Mouse (Mus musculus): Measurements from ENCODE around the gene Flt3. TPM values are rescaled to one million over a fixed set of nuclear protein-coding genes. Genes with fewer than 3 reads are reported as not detected.

Flt3 gene
- polyA plus RNA-seq, 2 experiments, result 0.21 to 0.28 TPM

DNA sequence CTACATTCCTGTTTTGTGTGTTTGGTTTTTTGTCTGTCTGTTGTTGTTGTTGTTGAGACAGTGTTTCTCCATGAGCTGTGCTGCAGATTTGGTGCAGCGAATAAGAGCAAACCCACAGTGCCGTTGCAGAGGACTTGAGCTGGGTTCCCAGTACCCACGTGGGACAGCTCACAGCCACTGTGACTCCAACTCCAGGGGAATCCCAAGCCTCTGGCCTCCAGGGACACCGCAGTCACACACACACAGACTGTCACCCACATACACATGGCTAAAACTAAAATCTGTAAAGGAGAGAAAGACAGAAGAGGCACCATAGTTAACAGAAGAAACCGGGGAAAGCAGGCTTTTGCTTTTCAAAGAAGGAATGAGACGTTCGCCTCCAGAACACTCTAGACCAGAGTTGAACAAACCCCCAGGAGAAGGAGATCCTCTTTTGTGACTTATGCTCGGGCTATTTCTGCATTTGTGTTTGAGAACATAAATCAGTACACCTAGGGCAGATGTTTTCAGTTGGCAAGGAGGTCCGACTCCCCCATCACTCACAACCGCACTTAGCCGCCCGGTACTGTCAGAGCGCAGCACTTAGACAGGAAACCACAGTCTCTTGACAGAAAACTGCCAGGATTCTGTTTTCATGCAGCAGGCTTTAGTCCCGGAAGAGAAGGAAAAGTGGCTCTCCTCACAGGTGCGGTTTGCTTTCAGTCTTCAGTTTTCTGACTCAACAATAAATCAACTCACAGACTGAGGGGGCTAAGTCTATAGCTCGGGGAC lies 34.1 kb downstream of the Flt3 start:
- 53% methylated on average over 16 of the region's 16 CpGs for WGBS
- ATAC-seq (ENCODE audit: low FRiP score, low read depth) (no peak), DNase-seq (ENCODE audit: low spot score) (no peak)
- no peak overlapping the region for H3K4me2 ChIP-seq (replicated peaks; ENCODE audit: low read depth, low read length, severe bottlenecking)
- H3K4me3 ChIP-seq (replicated peaks; ENCODE audit: low read length), result no peak overlapping the region
- no peaks in the 10 kb centered on the region for H3K27me3 ChIP-seq (ENCODE audit: control insufficient read depth, insufficient read depth, low read length)
- no peaks in the 10 kb centered on the region for H3K9me3 ChIP-seq (ENCODE audit: control insufficient read depth, low read length)
- no peak overlapping the region for H3K27ac ChIP-seq (replicated peaks; ENCODE audit: low read depth, low read length)
- TF ChIP-seq POLR2A (IDR thresholded peaks at IDR 0.05; ENCODE audit: borderline replicate concordance, extremely low read depth, insufficient read depth, insufficient read length), result no peak
- no peaks in the 10 kb centered on the region for H3K4me1 ChIP-seq (ENCODE audit: control insufficient read depth, insufficient read depth, low read length)
- H3K9ac ChIP-seq (ENCODE audit: low read depth, low read length, severe bottlenecking), result no peak overlapping the region
- no peaks in the 10 kb centered on the region for H3K36me3 ChIP-seq (ENCODE audit: control insufficient read depth, insufficient read depth, low read length)

DNA sequence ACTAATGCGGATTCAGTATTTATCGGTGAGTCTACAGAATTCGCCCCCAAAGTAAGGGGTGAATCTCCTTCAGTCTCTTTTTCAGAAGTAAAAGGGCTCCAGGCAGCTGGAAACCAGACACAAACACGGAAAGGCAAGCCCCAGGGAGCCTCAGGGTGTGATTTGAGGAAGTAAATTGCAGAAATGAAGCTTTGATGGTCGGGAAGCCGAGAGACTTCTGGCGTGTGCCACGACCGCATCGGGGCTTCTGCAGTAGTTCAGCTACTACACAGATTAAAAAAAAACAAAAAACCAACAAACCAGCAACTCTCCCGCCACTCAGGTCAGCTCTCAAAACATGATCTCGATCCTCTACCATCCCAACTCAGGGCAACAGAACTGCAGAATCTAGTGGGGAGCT lies 37.2 kb downstream of the Flt3 start:
- Histone ChIP-seq H3K4me1 (ENCODE audit: control insufficient read depth, insufficient read depth, low read length) (no peaks in the 10 kb centered on the region), H3K36me3 (ENCODE audit: control insufficient read depth, insufficient read depth, low read length) (no peaks in the 10 kb centered on the region), H3K9ac (ENCODE audit: low read depth, low read length, severe bottlenecking) (no peak overlapping the region), H3K4me2 (replicated peaks; ENCODE audit: low read depth, low read length, severe bottlenecking) (no peak overlapping the region), H3K27me3 (ENCODE audit: control insufficient read depth, insufficient read depth, low read length) (no peaks in the 10 kb centered on the region), H3K27ac (replicated peaks; ENCODE audit: low read depth, low read length) (no peak overlapping the region), H3K4me3 (replicated peaks; ENCODE audit: low read length) (no peak overlapping the region), H3K9me3 (ENCODE audit: control insufficient read depth, low read length) (no peaks in the 10 kb centered on the region)
- no peak for DNase-seq (ENCODE audit: low spot score)
- WGBS, result 56% methylated on average over 12 of the region's 12 CpGs
- TF ChIP-seq POLR2A (IDR thresholded peaks at IDR 0.05; ENCODE audit: borderline replicate concordance, extremely low read depth, insufficient read depth, insufficient read length), result no peak
- no peak for ATAC-seq (ENCODE audit: low FRiP score, low read depth)

GRCm38 (mm10) chr5:147358481-147358880 lies 41.8 kb downstream of the Flt3 start:
- H3K4me1 ChIP-seq (ENCODE audit: control insufficient read depth, insufficient read depth, low read length), result no peaks in the 10 kb centered on the region
- no peak overlapping the region for H3K27ac ChIP-seq (replicated peaks; ENCODE audit: low read depth, low read length)
- H3K27me3 ChIP-seq (ENCODE audit: control insufficient read depth, insufficient read depth, low read length), result no peaks in the 10 kb centered on the region
- no peak overlapping the region for H3K9ac ChIP-seq (ENCODE audit: low read depth, low read length, severe bottlenecking)
- no peak overlapping the region for H3K4me2 ChIP-seq (replicated peaks; ENCODE audit: low read depth, low read length, severe bottlenecking)
- no peaks in the 10 kb centered on the region for H3K9me3 ChIP-seq (ENCODE audit: control insufficient read depth, low read length)
- no peak for TF ChIP-seq POLR2A (IDR thresholded peaks at IDR 0.05; ENCODE audit: borderline replicate concordance, extremely low read depth, insufficient read depth, insufficient read length)
- 86% methylated on average over 11 of the region's 11 CpGs for WGBS
- no peak for DNase-seq (ENCODE audit: low spot score)
- no peak overlapping the region for H3K4me3 ChIP-seq (replicated peaks; ENCODE audit: low read length)
- ATAC-seq (ENCODE audit: low FRiP score, low read depth), result no peak
- no peaks in the 10 kb centered on the region for H3K36me3 ChIP-seq (ENCODE audit: control insufficient read depth, insufficient read depth, low read length)

- Histone ChIP-seq H3K27me3 (ENCODE audit: control insufficient read depth, insufficient read depth, low read length) (no peaks in the 10 kb centered on the region), H3K36me3 (ENCODE audit: control insufficient read depth, insufficient read depth, low read length) (no peaks in the 10 kb centered on the region), H3K9ac (ENCODE audit: low read depth, low read length, severe bottlenecking) (no peak overlapping the region), H3K9me3 (ENCODE audit: control insufficient read depth, low read length) (no peaks in the 10 kb centered on the region), H3K4me1 (ENCODE audit: control insufficient read depth, insufficient read depth, low read length) (no peaks in the 10 kb centered on the region), H3K4me3 (replicated peaks; ENCODE audit: low read length) (no peak overlapping the region), H3K4me2 (replicated peaks; ENCODE audit: low read depth, low read length, severe bottlenecking) (no peak overlapping the region), H3K27ac (replicated peaks; ENCODE audit: low read depth, low read length) (no peak overlapping the region)
- ATAC-seq (ENCODE audit: low FRiP score, low read depth) (no peak), DNase-seq (ENCODE audit: low spot score) (no peak)
- 52% methylated on average over 3 of the region's 3 CpGs for WGBS
- TF ChIP-seq POLR2A (IDR thresholded peaks at IDR 0.05; ENCODE audit: borderline replicate concordance, extremely low read depth, insufficient read depth, insufficient read length), result no peak
These were observed 42.8 kb downstream of the Flt3 start for GRCm38 (mm10) chr5:147357536-147357935.

- ATAC-seq (ENCODE audit: low FRiP score, low read depth) (no peak), DNase-seq (ENCODE audit: low spot score) (no peak)
- TF ChIP-seq POLR2A (IDR thresholded peaks at IDR 0.05; ENCODE audit: borderline replicate concordance, extremely low read depth, insufficient read depth, insufficient read length), result no peak
- Histone ChIP-seq H3K4me2 (replicated peaks; ENCODE audit: low read depth, low read length, severe bottlenecking) (no peak overlapping the region), H3K36me3 (ENCODE audit: control insufficient read depth, insufficient read depth, low read length) (no peaks in the 10 kb centered on the region), H3K27ac (replicated peaks; ENCODE audit: low read depth, low read length) (no peak overlapping the region), H3K4me3 (replicated peaks; ENCODE audit: low read length) (no peak overlapping the region), H3K4me1 (ENCODE audit: control insufficient read depth, insufficient read depth, low read length) (no peaks in the 10 kb centered on the region), H3K9me3 (ENCODE audit: control insufficient read depth, low read length) (no peaks in the 10 kb centered on the region), H3K9ac (ENCODE audit: low read depth, low read length, severe bottlenecking) (no peak overlapping the region), H3K27me3 (ENCODE audit: control insufficient read depth, insufficient read depth, low read length) (no peaks in the 10 kb centered on the region)
- WGBS, result 94% methylated on average over 13 of the region's 13 CpGs
These were observed 43.8 kb downstream of the Flt3 start for GRCm38 (mm10) chr5:147356260-147357055.

Data from limb, embryonic 14.5 days (tissue).